Comparison of ENCODE assay signal across 15 mouse cellular contexts in genomic region chr13:8108701-8109100, GRCm38 (mm10).
"Had no signal": no experiment of that assay in that cellular context is flagged by ENCODE, and none has a peak within 500 bp of the region (broad histone marks: within the 10 kb centered on the region; RNA-seq: fewer than 3 reads in every experiment).

No protein-coding gene starts in this region.

- H3K36me3 ChIP-seq: lung, embryonic 15.5 days; midbrain, embryonic 13.5 days; midbrain, embryonic 15.5 days; neural tube, embryonic 12.5 days had no signal

- H3K27ac ChIP-seq: lung, embryonic 15.5 days; macrophage; midbrain, embryonic 13.5 days; midbrain, embryonic 15.5 days; neural tube, embryonic 12.5 days had no signal

- H3K9me3 ChIP-seq: lung, embryonic 15.5 days; megakaryocyte, embryonic 14.5 days; midbrain, embryonic 13.5 days; midbrain, embryonic 15.5 days; neural tube, embryonic 12.5 days had no signal

- H3K4me1 ChIP-seq: lung, embryonic 15.5 days; megakaryocyte, embryonic 14.5 days; midbrain, embryonic 13.5 days; midbrain, embryonic 15.5 days had no signal

- H3K9ac ChIP-seq: liver, postnatal 0 days; lung, embryonic 15.5 days; midbrain, embryonic 13.5 days; midbrain, embryonic 15.5 days; neural tube, embryonic 12.5 days had no signal

- DNase-seq: liver, postnatal 0 days; lung, adult 2 months; lung, postnatal 14 days; lung, postnatal 36 days; right cerebral cortex, postnatal 25 days; right cerebral cortex, postnatal 4 days; spleen, adult 18-20 months; thymus, adult 18-20 months; thymus, postnatal 14 days had no signal

- H3K4me3 ChIP-seq: lung, embryonic 15.5 days; megakaryocyte, embryonic 14.5 days; midbrain, embryonic 13.5 days; midbrain, embryonic 15.5 days; neural tube, embryonic 12.5 days had no signal
